Mouse (Mus musculus): Measurements from ENCODE around the gene Alg9.
A peak's percentile ranks its signal among the peaks of the same experiment; 100 is the strongest.

Alg9 gene

GRCm38 (mm10) chr9:50756711-50757110 is 18.1 kb upstream of the Alg9 start:
- DNase-seq (ENCODE audit: low spot score in 2 of 2) = no peak

GRCm38 (mm10) chr9:50761520-50762243 is 13.1 kb upstream of the Alg9 start:
- DNase-seq (ENCODE audit: low spot score in 2 of 2) = no peak

GRCm38 (mm10) chr9:50763331-50763730 is 11.5 kb upstream of the Alg9 start:
- DNase-seq (ENCODE audit: low spot score in 2 of 2) = no peak

- DNase-seq (ENCODE audit: low spot score in 2 of 2) = no peak
Observed at GRCm38 (mm10) chr9:50767531-50768106, 7.2 kb upstream of the Alg9 start.

- DNase-seq (ENCODE audit: low spot score in 2 of 2) = peak; percentile 93 to 97
Observed at GRCm38 (mm10) chr9:50768107-50769002, 6.5 kb upstream of the Alg9 start, which contains the start of gene Fdxacb1. Gene Fdxacb1, plus strand, starts transcription at chr9:50768236.

GRCm38 (mm10) chr9:50770011-50770410 is 4.8 kb upstream of the Alg9 start:
- no peak for DNase-seq (ENCODE audit: low spot score in 2 of 2)

- DNase-seq (ENCODE audit: low spot score in 2 of 2) = no peak
Observed at GRCm38 (mm10) chr9:50774026-50774462, 775 bp upstream of the Alg9 start.

GRCm38 (mm10) chr9:50775662-50776126 is 875 bp downstream of the Alg9 start:
- DNase-seq (ENCODE audit: low spot score in 2 of 2) = peak in 1 of 2 experiments; percentile 11

- no peak for DNase-seq (ENCODE audit: low spot score in 2 of 2)
Observed at GRCm38 (mm10) chr9:50776162-50776760, 1.4 kb downstream of the Alg9 start.

GRCm38 (mm10) chr9:50782155-50782554 is 7.3 kb downstream of the Alg9 start:
- DNase-seq (ENCODE audit: low spot score in 2 of 2) = peak in 1 of 2 experiments; percentile 58

GRCm38 (mm10) chr9:50795266-50795665 is 20.4 kb downstream of the Alg9 start:
- DNase-seq (ENCODE audit: low spot score in 2 of 2) = no peak

- no peak for DNase-seq (ENCODE audit: low spot score in 2 of 2)
Observed at GRCm38 (mm10) chr9:50796776-50797175, 22.0 kb downstream of the Alg9 start.

GRCm38 (mm10) chr9:50797641-50798040 is 22.8 kb downstream of the Alg9 start:
- no peak for DNase-seq (ENCODE audit: low spot score in 2 of 2)

GRCm38 (mm10) chr9:50798368-50798767 is 23.5 kb downstream of the Alg9 start:
- DNase-seq (ENCODE audit: low spot score in 2 of 2) = no peak

- peak; percentile 27 to 65 for DNase-seq (ENCODE audit: low spot score in 2 of 2)
Observed at GRCm38 (mm10) chr9:50800985-50801384, 26.2 kb downstream of the Alg9 start.

- DNase-seq (ENCODE audit: low spot score in 2 of 2) = peak; percentile 51 to 60
Observed at GRCm38 (mm10) chr9:50803055-50803671, 28.3 kb downstream of the Alg9 start.

GRCm38 (mm10) chr9:50808471-50808870 is 33.7 kb downstream of the Alg9 start:
- DNase-seq (ENCODE audit: low spot score in 2 of 2) = no peak

- no peak for DNase-seq (ENCODE audit: low spot score in 2 of 2)
Observed at GRCm38 (mm10) chr9:50809146-50809545, 34.3 kb downstream of the Alg9 start.

- DNase-seq (ENCODE audit: low spot score in 2 of 2) = no peak
Observed at GRCm38 (mm10) chr9:50811187-50811586, 36.4 kb downstream of the Alg9 start.

- no peak for DNase-seq (ENCODE audit: low spot score in 2 of 2)
Observed at GRCm38 (mm10) chr9:50811746-50812145, 36.9 kb downstream of the Alg9 start.

- DNase-seq (ENCODE audit: low spot score in 2 of 2) = no peak
Observed at GRCm38 (mm10) chr9:50813796-50814195, 39.0 kb downstream of the Alg9 start.
